Mouse (Mus musculus) limb, embryonic 11.5 days (tissue): ENCODE results near the gene Ngb. TPM values are rescaled to one million over a fixed set of nuclear protein-coding genes. Genes with fewer than 3 reads are reported as not detected.

ENCODE experiments used
- ATAC-seq: fragments of 200-750 bp; cut with Nextera tagmentation; 2 replicates; pipeline ENCODE4 v1.8.0; 2017; ENCODE audit warnings: low read depth; ENCODE audit not compliant: insufficient number of reproducible peaks, low FRiP score, low TSS enrichment
- DNase-seq: peaks from one replicate; pipeline ENCODE4 v3.0.0-alpha.2; 2015; ENCODE audit warnings: low spot score
- H3K27ac ChIP-seq: fragments of 300-500 bp; sonication (generic); replicated peaks from 2 replicates; pipeline ENCODE4 v1.5.1; 2014; ENCODE audit warnings: low read depth, mild to moderate bottlenecking, low read length
- H3K27me3 ChIP-seq: fragments of 300-500 bp; sonication (generic); 2 replicates; pipeline ENCODE4 v1.6.1; 2014; ENCODE audit warnings: mild to moderate bottlenecking, low read length, mixed read lengths; ENCODE audit not compliant: control insufficient read depth, insufficient read depth
- H3K36me3 ChIP-seq: fragments of 300-500 bp; sonication (generic); 2 replicates; pipeline ENCODE4 v1.6.1; 2014; ENCODE audit warnings: mild to moderate bottlenecking, low read length, moderate library complexity, mixed read lengths; ENCODE audit not compliant: control insufficient read depth, insufficient read depth
- H3K4me1 ChIP-seq: fragments of 300-500 bp; sonication (generic); 2 replicates; pipeline ENCODE4 v1.6.1; 2014; ENCODE audit warnings: low read length, mixed read lengths; ENCODE audit not compliant: control insufficient read depth, insufficient read depth
- H3K4me2 ChIP-seq: fragments of 300-500 bp; sonication (generic); 2 replicates; pipeline ENCODE4 v1.6.1; 2014; ENCODE audit warnings: low read depth, mild to moderate bottlenecking, moderate library complexity; ENCODE audit not compliant: severe bottlenecking
- H3K4me3 ChIP-seq: fragments of 300-500 bp; sonication (generic); 2 replicates; pipeline ENCODE4 v1.5.1; 2014; ENCODE audit warnings: low read depth, low read length
- H3K9ac ChIP-seq: fragments of 300-500 bp; sonication (generic); 2 replicates; pipeline ENCODE4 v1.6.1; 2014; ENCODE audit warnings: mild to moderate bottlenecking, low read length
- H3K9me3 ChIP-seq: fragments of 300-500 bp; sonication (generic); 2 replicates; pipeline ENCODE4 v1.6.1; 2016; ENCODE audit warnings: low read length; ENCODE audit not compliant: control insufficient read depth
- WGBS: fragments of 180-500 bp; shearing (Covaris S2); extraction: QIAGEN DNeasy Blood & Tissue Kit; methylation state at CpG from one replicate; pipeline ENCODE4 v1.1.7; 2014; 5-methylcytosine and 5-hydroxymethylcytosine counted together
- polyA plus RNA-seq: library from polyadenylated mRNA; unstranded; fragments of >200 nt; fragmentation: Nextera tagmentation; extraction: Ambion mirVana; gene quantifications from 2 replicates; pipeline ENCODE4 v1.2.1, GENCODE M21; 2014

The Ngb gene
- polyA plus RNA-seq, 1 experiment from 2014 or later, result 0.12 TPM

DNA sequence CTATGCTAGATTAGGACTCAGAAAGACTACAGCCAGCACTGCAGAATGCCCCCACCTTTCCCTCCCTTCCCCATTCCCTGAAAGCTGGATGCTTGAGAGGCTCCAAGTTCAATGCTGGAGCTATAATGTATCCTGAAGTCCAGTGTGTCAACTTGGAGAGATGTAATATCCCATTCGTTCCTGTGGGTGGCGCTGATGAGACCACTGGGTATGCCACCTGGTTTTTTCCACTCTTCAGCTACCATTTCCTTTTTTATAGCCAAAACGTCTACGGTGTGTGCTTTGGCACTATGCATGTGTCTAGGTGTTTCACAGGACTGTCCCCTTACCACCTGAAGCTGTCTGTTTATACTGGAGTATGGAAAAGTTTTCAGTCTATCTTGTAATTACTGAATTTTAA lies 14.0 kb downstream of the Ngb start:
- H3K4me3 ChIP-seq, result no peak overlapping the region
- WGBS, result 42% methylated on average over 4 of the region's 4 CpGs
- H3K27ac ChIP-seq, result no peak overlapping the region
- H3K4me1 ChIP-seq, result no peaks in the 10 kb centered on the region
- H3K27me3 ChIP-seq, result no peaks in the 10 kb centered on the region
- H3K4me2 ChIP-seq, result no peak overlapping the region
- H3K9ac ChIP-seq, result no peak overlapping the region
- no peaks in the 10 kb centered on the region for H3K9me3 ChIP-seq
- ATAC-seq (no peak), DNase-seq (no peak)
- H3K36me3 ChIP-seq, result no peaks in the 10 kb centered on the region

- H3K36me3 ChIP-seq, result no peaks in the 10 kb centered on the region
- no peaks in the 10 kb centered on the region for H3K9me3 ChIP-seq
- no peaks in the 10 kb centered on the region for H3K4me1 ChIP-seq
- ATAC-seq, result no peak
- WGBS, result 67% methylated on average over 7 of the region's 7 CpGs
- no peak overlapping the region for H3K4me3 ChIP-seq
- no peak overlapping the region for H3K27ac ChIP-seq
- H3K27me3 ChIP-seq, result no peaks in the 10 kb centered on the region
- no peak overlapping the region for H3K9ac ChIP-seq
- H3K4me2 ChIP-seq, result no peak overlapping the region
- no peak for DNase-seq
Measured at GRCm38 (mm10) chr12:87087236-87087635, 15.1 kb downstream of the Ngb start.

DNA sequence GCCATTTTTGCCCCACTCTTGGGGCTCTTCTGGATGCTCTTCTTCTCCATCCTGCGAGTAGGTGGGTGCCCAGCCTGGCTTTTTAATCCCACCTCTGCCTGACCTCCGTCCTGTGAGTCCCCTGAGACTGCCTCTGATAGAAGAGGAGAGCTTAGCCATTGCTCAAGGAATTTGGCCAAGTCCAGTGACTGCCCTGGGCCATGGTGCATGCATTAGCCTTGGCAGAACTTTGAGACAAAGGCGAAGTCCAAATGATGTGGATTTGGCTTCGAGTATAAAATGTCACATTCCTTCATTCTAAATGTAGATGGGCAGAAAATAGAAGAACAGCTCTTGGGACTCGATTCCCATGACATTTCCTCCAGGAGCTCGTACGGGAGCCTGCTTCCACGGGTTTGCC lies 19.5 kb downstream of the Ngb start:
- no peak overlapping the region for H3K4me3 ChIP-seq
- no peaks in the 10 kb centered on the region for H3K36me3 ChIP-seq
- no peaks in the 10 kb centered on the region for H3K27me3 ChIP-seq
- no peak overlapping the region for H3K9ac ChIP-seq
- WGBS, result 83% methylated on average over 8 of the region's 8 CpGs
- no peaks in the 10 kb centered on the region for H3K9me3 ChIP-seq
- no peak overlapping the region for H3K27ac ChIP-seq
- DNase-seq (no peak), ATAC-seq (no peak)
- H3K4me2 ChIP-seq, result no peak overlapping the region
- H3K4me1 ChIP-seq, result no peaks in the 10 kb centered on the region

- Histone ChIP-seq H3K9ac (no peak overlapping the region), H3K27me3 (no peaks in the 10 kb centered on the region), H3K36me3 (no peaks in the 10 kb centered on the region), H3K4me2 (no peak overlapping the region), H3K9me3 (no peaks in the 10 kb centered on the region), H3K4me1 (no peaks in the 10 kb centered on the region), H3K27ac (no peak overlapping the region), H3K4me3 (no peak overlapping the region)
- ATAC-seq (no peak), DNase-seq (no peak)
- 87% methylated on average over 2 of the region's 2 CpGs for WGBS
Measured at GRCm38 (mm10) chr12:87076610-87077009, 25.7 kb downstream of the Ngb start.

DNA sequence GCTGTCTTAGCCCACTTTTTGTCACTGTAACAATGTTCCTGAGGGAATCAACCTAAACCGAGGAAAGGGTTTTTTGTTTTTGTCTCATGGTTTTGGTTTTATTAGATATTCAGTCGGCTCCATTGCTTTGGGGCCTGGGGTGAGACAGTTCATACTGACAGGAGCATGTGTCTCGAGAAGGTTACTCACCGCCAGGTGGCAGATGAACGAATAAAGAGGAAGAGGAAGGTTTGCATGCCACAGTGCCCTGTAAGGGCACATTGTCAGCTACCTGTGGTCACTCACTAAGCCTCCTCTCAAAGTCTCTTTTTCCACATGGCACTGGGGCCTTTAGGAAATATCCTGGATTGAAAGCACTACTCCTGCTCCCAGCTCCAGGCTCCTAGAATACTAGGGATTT lies 31.8 kb downstream of the Ngb start:
- DNase-seq (no peak), ATAC-seq (no peak)
- Histone ChIP-seq H3K4me3 (no peak overlapping the region), H3K4me2 (no peak overlapping the region), H3K4me1 (no peaks in the 10 kb centered on the region), H3K36me3 (no peaks in the 10 kb centered on the region), H3K9me3 (no peaks in the 10 kb centered on the region), H3K27me3 (no peaks in the 10 kb centered on the region), H3K27ac (no peak overlapping the region), H3K9ac (no peak overlapping the region)
- 74% methylated on average over 5 of the region's 5 CpGs for WGBS

- 91% methylated on average over 5 of the region's 5 CpGs for WGBS
- H3K27me3 ChIP-seq, result no peaks in the 10 kb centered on the region
- no peaks in the 10 kb centered on the region for H3K4me1 ChIP-seq
- H3K9me3 ChIP-seq, result no peaks in the 10 kb centered on the region
- ATAC-seq (no peak), DNase-seq (no peak)
- H3K4me3 ChIP-seq, result no peak overlapping the region
- H3K9ac ChIP-seq, result no peak overlapping the region
- no peak overlapping the region for H3K27ac ChIP-seq
- H3K36me3 ChIP-seq, result no peaks in the 10 kb centered on the region
- H3K4me2 ChIP-seq, result no peak overlapping the region
Measured at GRCm38 (mm10) chr12:87066429-87066828, 35.9 kb downstream of the Ngb start.

GRCm38 (mm10) chr12:87065446-87065845 lies 36.9 kb downstream of the Ngb start:
- H3K4me1 ChIP-seq, result no peaks in the 10 kb centered on the region
- DNase-seq (no peak), ATAC-seq (no peak)
- H3K4me3 ChIP-seq, result no peak overlapping the region
- WGBS, result 85% methylated on average over 11 of the region's 11 CpGs
- no peak overlapping the region for H3K4me2 ChIP-seq
- H3K9ac ChIP-seq, result no peak overlapping the region
- H3K9me3 ChIP-seq, result no peaks in the 10 kb centered on the region
- H3K36me3 ChIP-seq, result no peaks in the 10 kb centered on the region
- H3K27ac ChIP-seq, result no peak overlapping the region
- H3K27me3 ChIP-seq, result no peaks in the 10 kb centered on the region

DNA sequence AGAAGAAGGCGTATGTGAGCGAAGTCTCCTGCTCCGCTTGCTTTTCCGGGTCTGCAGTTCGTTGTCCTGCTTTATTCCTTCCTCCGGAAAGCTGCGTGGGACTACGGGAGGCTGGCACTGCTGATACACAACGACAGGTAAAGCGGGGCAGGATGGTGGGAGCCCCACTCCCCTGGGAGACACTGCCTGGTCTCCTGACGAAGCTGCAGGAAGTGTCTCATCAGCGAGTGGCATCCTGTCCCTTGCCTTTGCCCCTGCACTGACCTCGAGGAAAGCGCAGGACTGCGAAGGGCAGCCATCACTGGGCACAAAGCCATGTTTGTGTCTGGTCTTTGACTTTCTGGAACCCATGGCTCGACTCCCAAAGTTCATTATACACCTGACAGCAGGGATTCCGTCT lies 45.3 kb downstream of the Ngb start:
- H3K36me3 ChIP-seq, result no peaks in the 10 kb centered on the region
- H3K4me2 ChIP-seq, result no peak overlapping the region
- H3K9ac ChIP-seq, result no peak overlapping the region
- H3K4me1 ChIP-seq, result no peaks in the 10 kb centered on the region
- H3K27ac ChIP-seq, result no peak overlapping the region
- no peak overlapping the region for H3K4me3 ChIP-seq
- DNase-seq (no peak), ATAC-seq (no peak)
- H3K27me3 ChIP-seq, result no peaks in the 10 kb centered on the region
- H3K9me3 ChIP-seq, result no peaks in the 10 kb centered on the region
- WGBS, result 76% methylated on average over 17 of the region's 17 CpGs

- Histone ChIP-seq H3K9ac (no peak overlapping the region), H3K4me1 (no peaks in the 10 kb centered on the region), H3K36me3 (no peaks in the 10 kb centered on the region), H3K4me3 (no peak overlapping the region), H3K27ac (no peak overlapping the region), H3K4me2 (no peak overlapping the region), H3K27me3 (no peaks in the 10 kb centered on the region), H3K9me3 (no peaks in the 10 kb centered on the region)
- no peak for DNase-seq
- ATAC-seq, result no peak
- WGBS, result 62% methylated on average over 7 of the region's 7 CpGs
Measured at GRCm38 (mm10) chr12:87054873-87055272, 47.5 kb downstream of the Ngb start.
